Mouse (Mus musculus): ENCODE results near the gene Il1rl1. TPM values are rescaled to one million over a fixed set of nuclear protein-coding genes. Genes with fewer than 3 reads are reported as not detected.

Gene Il1rl1
- polyA plus RNA-seq, 1 experiment from 2014 or later: 0.38 TPM

DNA sequence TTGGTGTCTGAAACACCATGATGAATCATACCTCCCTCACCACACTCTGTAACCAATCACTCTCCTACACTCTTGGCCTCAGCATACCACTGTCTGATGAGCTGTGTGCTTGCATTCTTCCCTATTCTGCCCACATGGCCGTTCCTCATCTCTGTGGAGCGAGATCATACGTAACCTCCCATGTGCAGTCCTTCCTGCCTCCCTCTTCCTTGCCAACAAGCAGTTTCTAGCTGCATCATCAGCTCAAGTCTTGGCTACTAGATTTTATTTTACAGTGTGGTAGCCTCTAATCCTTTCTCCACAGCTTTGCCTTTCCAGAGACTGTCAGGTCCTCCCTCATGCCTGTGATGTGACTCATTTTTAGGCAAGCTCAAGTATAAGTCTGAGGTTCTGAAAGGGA, 15.4 kb downstream of the Il1rl1 start:
- Histone ChIP-seq H3K27ac (no peak overlapping the region), H3K9ac (no peak overlapping the region), H3K9me3 (replicated peaks) (no peaks in the 10 kb centered on the region), H3K36me3 (no peaks in the 10 kb centered on the region), H3K4me1 (no peaks in the 10 kb centered on the region), H3K27me3 (no peaks in the 10 kb centered on the region), H3K4me2 (no peak overlapping the region), H3K4me3 (replicated peaks) (no peak overlapping the region)
- WGBS: 85% methylated on average over 3 of the region's 3 CpGs
- no peak for ATAC-seq (replicated peaks; ENCODE audit: low FRiP score)

DNA sequence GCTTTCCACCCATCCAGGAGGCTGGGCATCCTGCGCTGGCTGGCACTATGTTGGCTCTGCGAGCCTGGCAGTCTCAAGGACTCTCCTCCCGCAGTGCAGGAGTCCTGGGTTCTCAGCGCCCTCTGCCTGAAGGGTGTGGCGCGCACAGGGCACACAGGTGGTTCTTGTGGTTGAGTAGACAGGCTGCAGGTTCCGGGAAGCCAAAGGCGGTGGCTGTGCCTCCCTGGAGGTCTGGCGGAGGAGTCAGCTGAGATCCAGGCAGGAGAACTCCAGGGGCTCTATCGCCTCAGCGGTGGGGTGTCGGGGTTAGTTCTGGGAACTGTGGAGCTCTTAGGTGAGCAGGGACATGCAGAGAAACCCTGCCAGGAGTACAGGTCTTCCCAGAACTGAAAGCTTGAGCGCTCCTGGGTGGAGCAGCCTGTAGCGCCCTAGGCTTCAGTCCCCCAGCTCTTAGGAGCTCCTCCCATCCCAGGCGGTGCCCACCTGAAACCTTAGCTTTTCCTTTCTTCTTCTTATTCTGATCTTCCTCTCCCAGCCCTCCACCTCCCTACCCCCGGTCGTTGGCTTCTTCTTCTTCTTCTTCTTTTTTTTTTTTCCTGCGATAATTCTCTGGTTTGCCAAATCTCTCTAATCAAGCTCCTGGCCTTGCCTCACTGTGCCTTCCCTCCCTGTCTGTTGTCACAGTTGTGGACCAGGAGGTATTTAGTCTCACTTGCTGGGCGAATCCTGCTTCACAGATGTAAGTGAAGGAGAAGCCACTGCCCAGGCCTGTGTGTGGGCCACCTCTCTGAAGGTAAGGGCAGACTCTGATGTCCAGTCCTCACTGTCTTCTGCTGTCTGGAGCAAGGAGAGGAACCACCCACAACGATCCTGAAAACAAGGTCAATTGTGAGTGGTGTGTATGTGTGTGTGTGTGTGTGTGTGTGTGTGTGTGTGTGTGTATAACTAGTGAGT, 36.4 kb downstream of the Il1rl1 start, which contains the start of gene Il18r1:
Gene Il18r1, plus strand, starts transcription at position 76 of the 954 bp plus-strand sequence.
- Histone ChIP-seq H3K4me1 (no peaks in the 10 kb centered on the region), H3K4me3 (replicated peaks) (no peak within 1 kb of the TSS), H3K9me3 (replicated peaks) (no peaks in the 10 kb centered on the region), H3K36me3 (no peaks in the 10 kb centered on the region), H3K27ac (no peak within 1 kb of the TSS), H3K27me3 (no peaks in the 10 kb centered on the region), H3K9ac (no peak within 1 kb of the TSS), H3K4me2 (peak within 1 kb of the TSS; percentile 31)
- ATAC-seq (replicated peaks; ENCODE audit: low FRiP score): no peak
- 45% methylated on average over 20 of the region's 20 CpGs for WGBS

DNA sequence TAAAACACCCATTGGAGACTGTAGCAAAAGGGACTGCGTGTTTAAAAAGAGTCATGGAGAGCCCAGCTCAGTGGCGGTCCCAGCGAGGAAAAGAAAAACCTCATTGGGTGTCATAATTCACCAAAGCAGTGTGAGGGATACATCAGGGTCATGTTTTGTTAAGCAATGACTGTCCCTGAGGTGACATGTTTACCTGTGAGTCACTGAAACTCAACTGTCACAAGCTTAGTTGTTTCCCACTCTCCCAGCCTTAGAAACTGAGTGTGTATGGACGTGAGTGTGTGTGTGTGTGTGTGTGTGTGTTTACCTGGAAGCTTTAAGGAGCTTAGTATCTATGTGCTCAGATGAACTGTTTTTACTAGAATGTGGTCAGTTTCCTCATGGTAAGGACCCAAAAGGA, 37.9 kb downstream of the Il1rl1 start:
- no peak for ATAC-seq (replicated peaks; ENCODE audit: low FRiP score)

DNA sequence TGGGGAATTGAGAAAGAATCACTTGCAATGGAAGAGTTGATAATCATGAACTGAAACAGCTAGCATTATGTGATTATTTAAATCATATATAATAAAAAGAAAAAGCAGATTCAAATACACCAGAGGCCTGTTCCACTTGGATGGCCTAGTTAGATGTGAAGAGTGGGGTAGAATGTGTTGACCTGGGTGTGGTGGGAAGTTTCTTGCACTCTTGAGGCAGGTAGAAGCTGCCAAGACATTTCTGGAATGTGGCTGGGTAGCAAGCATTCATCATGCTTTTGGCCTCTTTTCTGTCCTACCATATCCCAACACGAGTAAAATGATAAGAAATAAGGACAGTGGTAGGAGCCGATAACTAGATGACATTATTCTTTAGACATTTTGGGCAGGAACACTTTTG, 39.4 kb downstream of the Il1rl1 start:
- ATAC-seq (replicated peaks; ENCODE audit: low FRiP score): no peak
- H3K4me2 ChIP-seq: no peak overlapping the region
- H3K36me3 ChIP-seq: no peaks in the 10 kb centered on the region
- no peaks in the 10 kb centered on the region for H3K4me1 ChIP-seq
- 79% methylated on average over 2 of the region's 2 CpGs for WGBS
- no peaks in the 10 kb centered on the region for H3K27me3 ChIP-seq
- H3K4me3 ChIP-seq (replicated peaks): no peak overlapping the region
- no peak overlapping the region for H3K9ac ChIP-seq
- H3K9me3 ChIP-seq (replicated peaks): no peaks in the 10 kb centered on the region
- no peak overlapping the region for H3K27ac ChIP-seq

More for the DNA sequence above, 37.9 kb downstream of the Il1rl1 start:
- Histone ChIP-seq H3K27me3 (no peaks in the 10 kb centered on the region), H3K9ac (no peak overlapping the region), H3K4me3 (replicated peaks) (no peak overlapping the region), H3K4me1 (no peaks in the 10 kb centered on the region), H3K4me2 (no peak overlapping the region), H3K27ac (no peak overlapping the region), H3K36me3 (no peaks in the 10 kb centered on the region), H3K9me3 (replicated peaks) (no peaks in the 10 kb centered on the region)
- whole genome bisulfite sequencing: 84% methylated on average over 4 of the region's 4 CpGs

DNA sequence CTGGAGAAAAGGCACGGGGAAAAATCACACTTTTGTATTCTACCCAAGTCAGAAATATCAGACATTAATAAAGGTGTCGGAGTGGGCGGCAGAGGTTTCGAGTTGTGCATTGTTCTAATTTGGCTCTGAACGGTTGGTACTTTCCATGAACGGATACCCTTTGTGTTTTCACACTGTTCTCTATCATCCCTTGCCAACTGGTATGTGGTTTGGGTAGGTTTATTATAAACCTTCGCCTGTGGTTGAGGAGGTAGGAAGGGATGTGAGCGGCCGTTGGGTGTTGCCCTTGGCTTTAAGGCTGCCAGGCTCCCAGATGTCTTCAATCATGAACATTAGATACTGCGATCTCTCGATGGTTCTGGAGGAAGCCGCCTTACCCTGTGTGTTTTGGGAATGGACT, 40.5 kb downstream of the Il1rl1 start:
- ATAC-seq (replicated peaks; ENCODE audit: low FRiP score): no peak
- no peaks in the 10 kb centered on the region for H3K9me3 ChIP-seq (replicated peaks)
- H3K4me3 ChIP-seq (replicated peaks): no peak overlapping the region
- 89% methylated on average over 12 of the region's 12 CpGs for WGBS
- no peak overlapping the region for H3K9ac ChIP-seq
- no peak overlapping the region for H3K4me2 ChIP-seq
- no peaks in the 10 kb centered on the region for H3K27me3 ChIP-seq
- no peaks in the 10 kb centered on the region for H3K4me1 ChIP-seq
- H3K36me3 ChIP-seq: no peaks in the 10 kb centered on the region
- H3K27ac ChIP-seq: no peak overlapping the region

DNA sequence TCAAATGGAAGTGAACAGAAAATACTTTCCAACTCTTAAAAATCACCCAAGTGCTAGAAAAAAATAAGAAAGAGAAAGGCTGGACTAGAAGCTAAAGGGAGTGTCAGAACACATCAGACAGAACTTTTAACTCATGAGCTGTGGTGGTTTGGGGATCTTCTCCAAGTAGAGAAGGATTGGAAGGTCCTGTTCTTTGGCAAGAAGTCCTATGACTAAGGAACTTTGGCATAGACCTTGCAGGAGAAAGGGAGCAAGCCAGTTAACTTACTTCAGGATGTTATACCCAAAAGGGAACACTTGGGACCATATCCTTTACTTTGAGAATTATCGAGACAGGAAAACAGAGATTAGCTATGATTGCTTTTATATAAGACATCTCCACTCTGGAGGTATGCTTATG, 43.0 kb downstream of the Il1rl1 start:
- Histone ChIP-seq H3K4me2 (no peak overlapping the region), H3K4me1 (no peaks in the 10 kb centered on the region), H3K4me3 (replicated peaks) (no peak overlapping the region), H3K36me3 (no peaks in the 10 kb centered on the region), H3K9me3 (replicated peaks) (no peaks in the 10 kb centered on the region), H3K27me3 (no peaks in the 10 kb centered on the region), H3K27ac (no peak overlapping the region), H3K9ac (no peak overlapping the region)
- WGBS: 86% methylated on average over 1 of the region's 1 CpGs
- ATAC-seq (replicated peaks; ENCODE audit: low FRiP score): no peak

DNA sequence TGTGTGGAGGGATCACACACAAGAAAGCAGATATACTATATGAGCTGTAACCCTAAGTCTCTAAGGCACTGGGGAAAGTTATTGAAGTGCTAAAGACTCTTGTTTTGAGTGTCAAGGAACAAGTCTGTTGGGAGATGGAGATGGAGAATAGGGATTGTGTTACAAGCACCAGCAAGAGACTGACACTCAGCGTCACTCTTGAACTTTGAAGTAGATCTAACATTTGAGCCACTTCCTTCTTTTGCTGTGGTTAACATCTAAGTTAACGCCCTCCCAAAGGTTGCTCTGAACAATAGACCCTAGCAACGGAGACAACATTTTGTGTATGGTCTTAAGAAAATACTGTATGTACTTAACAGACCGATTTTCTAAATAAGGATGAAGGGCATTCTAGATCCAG, 44.3 kb downstream of the Il1rl1 start:
- H3K9ac ChIP-seq: no peak overlapping the region
- no peaks in the 10 kb centered on the region for H3K27me3 ChIP-seq
- H3K9me3 ChIP-seq (replicated peaks): no peaks in the 10 kb centered on the region
- no peak overlapping the region for H3K27ac ChIP-seq
- no peak for ATAC-seq (replicated peaks; ENCODE audit: low FRiP score)
- H3K4me2 ChIP-seq: no peak overlapping the region
- no peaks in the 10 kb centered on the region for H3K36me3 ChIP-seq
- no peak overlapping the region for H3K4me3 ChIP-seq (replicated peaks)
- 85% methylated on average over 4 of the region's 4 CpGs for WGBS
- H3K4me1 ChIP-seq: no peaks in the 10 kb centered on the region

GRCm38 (mm10) chr1:40474336-40474735, 45.0 kb downstream of the Il1rl1 start:
- H3K27ac ChIP-seq: no peak overlapping the region
- no peaks in the 10 kb centered on the region for H3K9me3 ChIP-seq (replicated peaks)
- no peaks in the 10 kb centered on the region for H3K36me3 ChIP-seq
- H3K4me2 ChIP-seq: no peak overlapping the region
- no peak overlapping the region for H3K9ac ChIP-seq
- no peaks in the 10 kb centered on the region for H3K27me3 ChIP-seq
- no peak overlapping the region for H3K4me3 ChIP-seq (replicated peaks)
- no peaks in the 10 kb centered on the region for H3K4me1 ChIP-seq
- ATAC-seq (replicated peaks; ENCODE audit: low FRiP score): no peak
- 81% methylated on average over 5 of the region's 5 CpGs for WGBS

DNA sequence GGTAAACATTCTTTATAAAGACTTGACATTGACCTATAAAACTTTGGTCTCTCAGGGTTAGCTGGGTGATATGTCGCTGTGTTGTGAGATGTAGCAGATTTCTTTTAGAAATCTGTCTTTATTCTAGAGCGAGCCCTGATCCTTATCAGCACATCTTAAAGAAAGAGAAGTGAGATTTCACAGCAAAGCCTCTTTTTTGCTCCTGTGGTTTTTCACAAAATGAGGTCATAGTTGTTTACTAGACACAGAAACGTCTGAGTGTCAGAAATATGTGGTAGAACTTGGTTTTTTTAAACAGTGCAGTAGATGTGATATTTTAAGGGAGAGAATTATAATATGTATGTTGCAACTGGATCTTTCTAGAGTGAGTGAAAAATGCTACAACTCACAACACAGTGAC, 46.3 kb downstream of the Il1rl1 start:
- Histone ChIP-seq H3K4me3 (replicated peaks) (no peak overlapping the region), H3K27me3 (no peaks in the 10 kb centered on the region), H3K36me3 (no peaks in the 10 kb centered on the region), H3K27ac (no peak overlapping the region), H3K9ac (no peak overlapping the region), H3K9me3 (replicated peaks) (no peaks in the 10 kb centered on the region), H3K4me1 (no peaks in the 10 kb centered on the region), H3K4me2 (no peak overlapping the region)
- ATAC-seq (replicated peaks; ENCODE audit: low FRiP score): no peak
- WGBS: 52% methylated on average over 3 of the region's 3 CpGs

DNA sequence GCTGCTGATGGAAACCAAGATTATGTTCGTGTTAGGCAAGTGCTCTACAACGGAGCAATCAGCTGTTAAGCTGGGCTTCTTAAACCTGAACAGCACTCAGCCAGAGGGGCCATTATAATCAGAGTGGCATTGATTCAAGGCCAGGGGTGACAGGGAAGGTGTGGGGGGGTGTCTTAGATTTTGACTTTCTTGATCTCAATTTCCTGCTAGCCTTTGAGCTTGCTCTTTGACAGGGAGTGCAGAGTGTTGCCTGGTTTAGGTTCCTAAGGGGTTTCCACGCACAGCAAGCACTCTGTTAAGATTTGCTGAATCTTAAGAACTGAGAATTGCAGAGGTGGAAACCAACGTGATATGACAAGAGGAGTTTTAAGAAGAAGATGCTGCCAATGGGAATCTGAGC, 47.4 kb downstream of the Il1rl1 start:
- Histone ChIP-seq H3K36me3 (no peaks in the 10 kb centered on the region), H3K9ac (no peak overlapping the region), H3K4me2 (no peak overlapping the region), H3K4me3 (replicated peaks) (no peak overlapping the region), H3K27me3 (no peaks in the 10 kb centered on the region), H3K9me3 (replicated peaks) (no peaks in the 10 kb centered on the region), H3K4me1 (no peaks in the 10 kb centered on the region), H3K27ac (no peak overlapping the region)
- ATAC-seq (replicated peaks; ENCODE audit: low FRiP score): no peak
- WGBS: 60% methylated on average over 4 of the region's 4 CpGs

DNA sequence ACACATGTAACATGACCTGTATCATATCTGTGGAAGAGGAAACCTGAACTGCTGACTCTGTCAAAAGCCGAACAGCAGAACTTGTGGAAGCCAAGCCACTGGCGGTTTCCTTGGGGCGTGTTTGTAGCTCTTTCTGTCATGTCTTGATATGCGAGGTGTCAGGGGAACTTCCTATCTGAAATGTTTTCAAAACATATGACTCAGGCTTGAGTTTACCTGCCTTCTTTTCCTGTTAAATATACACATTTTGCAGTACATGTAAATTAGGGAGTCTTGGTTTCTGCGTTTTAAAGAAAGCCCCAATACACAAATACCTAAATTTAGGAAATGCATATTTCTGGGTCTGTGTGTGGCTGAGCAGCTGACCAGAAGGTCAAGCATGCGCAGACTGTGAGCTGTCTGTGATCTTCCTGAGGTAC, 50.1 kb downstream of the Il1rl1 start:
- Histone ChIP-seq H3K9ac (no peak overlapping the region), H3K27me3 (no peaks in the 10 kb centered on the region), H3K36me3 (no peaks in the 10 kb centered on the region), H3K9me3 (replicated peaks) (no peaks in the 10 kb centered on the region), H3K4me1 (no peaks in the 10 kb centered on the region), H3K27ac (no peak overlapping the region), H3K4me2 (no peak overlapping the region), H3K4me3 (replicated peaks) (no peak overlapping the region)
- ATAC-seq (replicated peaks; ENCODE audit: low FRiP score): no peak
- WGBS: 46% methylated on average over 6 of the region's 6 CpGs

DNA sequence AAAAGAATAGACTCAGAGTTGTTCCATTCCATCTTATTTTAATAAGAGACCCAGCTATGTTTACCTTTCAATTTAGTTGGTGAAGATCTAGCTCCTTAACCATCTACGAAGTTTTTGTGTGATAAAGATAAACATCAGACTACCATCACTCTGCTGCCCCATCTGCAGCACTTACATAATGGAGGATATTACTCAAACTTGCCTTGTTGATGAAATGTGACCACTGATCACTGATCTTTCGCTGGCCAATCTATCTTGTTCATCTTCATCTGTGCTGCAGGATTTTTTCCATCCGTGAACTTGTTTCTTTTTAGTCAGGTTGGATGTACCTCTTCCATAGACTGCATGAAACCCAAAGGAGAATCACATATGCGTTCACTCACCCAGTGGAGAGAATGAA, 65.2 kb downstream of the Il1rl1 start:
- 87% methylated on average over 4 of the region's 4 CpGs for WGBS
- no peak overlapping the region for H3K4me2 ChIP-seq
- no peak overlapping the region for H3K4me3 ChIP-seq (replicated peaks)
- ATAC-seq (replicated peaks; ENCODE audit: low FRiP score): no peak
- H3K9ac ChIP-seq: no peak overlapping the region
- no peaks in the 10 kb centered on the region for H3K4me1 ChIP-seq
- H3K36me3 ChIP-seq: no peaks in the 10 kb centered on the region
- no peaks in the 10 kb centered on the region for H3K27me3 ChIP-seq
- H3K9me3 ChIP-seq (replicated peaks): no peaks in the 10 kb centered on the region
- H3K27ac ChIP-seq: no peak overlapping the region

- H3K4me2 ChIP-seq: no peak overlapping the region
- H3K9me3 ChIP-seq (replicated peaks): no peaks in the 10 kb centered on the region
- no peak overlapping the region for H3K27ac ChIP-seq
- H3K27me3 ChIP-seq: no peaks in the 10 kb centered on the region
- no peak overlapping the region for H3K9ac ChIP-seq
- no peaks in the 10 kb centered on the region for H3K4me1 ChIP-seq
- H3K4me3 ChIP-seq (replicated peaks): no peak overlapping the region
- 91% methylated on average over 1 of the region's 1 CpGs for WGBS
- H3K36me3 ChIP-seq: no peaks in the 10 kb centered on the region
- ATAC-seq (replicated peaks; ENCODE audit: low FRiP score): no peak
Measured at GRCm38 (mm10) chr1:40499708-40500107, 70.3 kb downstream of the Il1rl1 start.
